Mouse (Mus musculus): ENCODE measurements around the gene Mid1.

The Mid1 gene

DNA sequence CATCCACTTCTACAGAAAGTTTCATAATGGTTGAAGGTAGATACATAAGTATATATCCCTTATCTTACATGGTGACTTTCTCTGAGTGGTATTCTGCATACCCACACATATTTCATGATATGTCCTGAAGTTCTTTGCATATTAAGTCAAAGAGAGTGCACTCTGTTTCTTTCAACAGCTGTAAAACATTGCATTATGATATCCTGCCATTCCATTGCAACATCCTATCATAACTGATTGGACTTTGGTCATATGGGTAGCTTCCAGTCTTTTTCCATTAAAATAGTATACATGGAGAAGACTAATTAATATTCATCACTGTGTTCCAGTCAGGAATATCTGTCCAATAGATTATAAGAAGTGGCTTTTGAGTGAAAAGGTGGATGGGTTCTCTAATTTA, 207.1 kb downstream of the Mid1 start:
- DNase-seq: no peak

- DNase-seq: no peak
Observed at GRCm38 (mm10) chrX:169892631-169893030, 207.6 kb downstream of the Mid1 start.

DNA sequence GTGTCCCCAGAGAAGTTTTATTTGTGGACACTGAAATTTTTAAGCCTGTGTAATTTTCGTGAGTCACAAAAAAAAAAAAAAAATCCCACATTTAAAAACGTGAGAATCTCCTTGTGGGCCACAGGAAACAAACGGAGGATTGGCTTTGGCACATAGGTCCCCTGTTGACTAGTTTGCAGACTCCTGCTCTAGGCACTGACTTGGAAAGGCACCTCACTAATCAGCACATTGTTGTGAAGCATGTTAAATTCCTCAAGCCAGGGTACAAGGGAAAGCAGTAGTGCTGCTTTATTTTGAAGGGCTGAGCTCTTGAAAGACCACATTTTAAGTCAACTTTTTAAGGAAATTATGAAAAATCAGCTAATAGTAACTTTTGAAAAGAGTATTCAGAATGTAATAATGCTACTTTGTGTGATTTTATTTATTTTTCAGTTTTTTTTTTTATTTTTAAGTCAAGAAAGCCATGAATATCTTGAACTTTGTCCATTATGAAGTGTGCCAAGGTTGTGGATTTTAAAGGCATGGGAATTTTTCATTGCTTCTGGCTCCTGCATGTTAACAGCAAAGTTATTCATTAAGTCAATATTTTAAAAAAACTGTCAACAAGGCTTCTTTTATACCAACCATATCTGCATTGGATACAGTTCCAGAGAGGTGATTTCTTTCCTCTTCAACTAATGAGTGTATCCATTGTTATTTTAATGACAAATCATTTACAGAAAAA, 214.4 kb downstream of the Mid1 start:
- DNase-seq: no peak

DNA sequence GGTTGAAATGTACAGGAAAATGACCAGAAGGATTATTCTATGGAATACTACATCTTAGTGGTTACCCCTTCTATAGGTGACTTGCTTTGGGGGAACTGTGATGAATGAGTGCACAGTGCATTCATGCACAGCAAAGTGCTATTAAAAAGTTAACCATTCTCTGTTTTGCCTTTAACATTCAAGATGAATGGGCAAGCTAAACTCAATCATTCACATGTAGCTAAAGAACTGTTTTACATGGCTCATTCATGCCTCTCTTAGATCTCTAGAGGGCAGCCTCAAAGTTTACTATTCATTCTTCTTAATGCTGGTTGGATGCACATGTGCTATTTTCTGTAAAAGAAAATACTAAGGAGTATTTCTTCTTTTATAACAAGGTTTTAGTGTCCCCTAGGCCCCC, 217.9 kb downstream of the Mid1 start:
- DNase-seq: no peak

DNA sequence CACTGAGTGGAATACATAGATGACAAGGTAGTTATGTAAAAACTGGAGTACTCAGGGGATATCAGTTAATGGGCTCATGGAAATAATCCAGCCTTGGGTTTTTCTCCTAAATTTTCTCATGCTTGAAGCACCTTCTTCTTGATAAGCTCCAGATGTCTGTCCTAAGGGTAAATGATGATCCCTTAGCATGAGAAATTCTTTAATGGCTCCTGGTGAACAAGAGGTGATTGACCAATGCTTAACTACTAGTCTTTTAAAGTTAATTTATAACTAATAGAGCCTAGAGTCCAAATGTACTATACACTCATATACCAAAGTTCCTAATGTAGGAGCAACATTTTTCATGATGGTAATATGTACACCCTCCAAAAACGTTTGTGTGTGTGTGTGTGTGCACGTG, 218.7 kb downstream of the Mid1 start:
- DNase-seq: no peak

- DNase-seq: peak; percentile 31
Observed at GRCm38 (mm10) chrX:169906054-169906508, 221.1 kb downstream of the Mid1 start.

DNA sequence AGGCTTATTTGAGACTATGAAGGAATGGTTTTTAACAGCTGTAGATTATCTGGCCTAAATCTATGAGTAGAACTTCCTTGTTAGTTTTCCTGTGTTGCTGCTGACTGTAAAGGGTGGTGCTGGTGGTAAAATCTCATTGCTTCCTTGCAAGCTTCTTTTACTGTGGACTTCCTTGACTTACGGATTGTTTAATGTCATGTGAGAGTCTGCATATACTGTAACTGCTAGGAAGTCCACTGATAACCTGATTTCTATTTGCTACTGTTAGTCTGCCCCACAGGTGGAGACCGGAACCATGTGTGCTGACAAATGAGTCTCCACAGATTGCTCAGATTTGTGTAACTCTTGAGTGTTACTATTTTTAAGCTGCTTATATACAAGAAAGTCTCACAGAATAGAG, 224.9 kb downstream of the Mid1 start:
- DNase-seq: no peak

GRCm38 (mm10) chrX:169915738-169916137, 230.7 kb downstream of the Mid1 start:
- DNase-seq: no peak

- no peak for DNase-seq
Observed at GRCm38 (mm10) chrX:169922541-169922940, 237.5 kb downstream of the Mid1 start.

- DNase-seq: no peak
Observed at GRCm38 (mm10) chrX:169923417-169923816, 238.4 kb downstream of the Mid1 start.

GRCm38 (mm10) chrX:169925600-169925999, 240.6 kb downstream of the Mid1 start:
- no peak for DNase-seq

- peak; percentile 25 for DNase-seq
Observed at GRCm38 (mm10) chrX:169927110-169927817, 242.3 kb downstream of the Mid1 start.

GRCm38 (mm10) chrX:169930868-169931267, 245.9 kb downstream of the Mid1 start:
- DNase-seq: no peak

DNA sequence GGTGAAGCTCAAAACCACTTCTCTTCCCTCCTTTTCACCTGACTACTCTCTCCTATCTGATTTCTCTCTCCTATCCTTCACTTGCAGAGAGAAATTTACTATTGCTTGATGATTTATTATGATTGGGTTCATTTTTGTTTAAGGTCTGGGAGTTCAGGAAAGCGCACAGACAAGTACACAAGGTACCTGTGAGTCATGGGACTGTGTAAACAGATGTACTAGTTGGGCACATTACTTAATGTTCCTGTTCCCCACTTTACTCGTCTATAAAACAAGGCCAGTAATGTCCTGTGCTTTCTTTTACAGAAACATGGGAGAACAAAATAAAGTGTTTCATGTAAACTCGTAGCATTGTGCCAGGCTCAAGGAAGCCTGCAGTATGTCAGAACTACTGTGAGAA, 248.2 kb downstream of the Mid1 start:
- no peak for DNase-seq

DNA sequence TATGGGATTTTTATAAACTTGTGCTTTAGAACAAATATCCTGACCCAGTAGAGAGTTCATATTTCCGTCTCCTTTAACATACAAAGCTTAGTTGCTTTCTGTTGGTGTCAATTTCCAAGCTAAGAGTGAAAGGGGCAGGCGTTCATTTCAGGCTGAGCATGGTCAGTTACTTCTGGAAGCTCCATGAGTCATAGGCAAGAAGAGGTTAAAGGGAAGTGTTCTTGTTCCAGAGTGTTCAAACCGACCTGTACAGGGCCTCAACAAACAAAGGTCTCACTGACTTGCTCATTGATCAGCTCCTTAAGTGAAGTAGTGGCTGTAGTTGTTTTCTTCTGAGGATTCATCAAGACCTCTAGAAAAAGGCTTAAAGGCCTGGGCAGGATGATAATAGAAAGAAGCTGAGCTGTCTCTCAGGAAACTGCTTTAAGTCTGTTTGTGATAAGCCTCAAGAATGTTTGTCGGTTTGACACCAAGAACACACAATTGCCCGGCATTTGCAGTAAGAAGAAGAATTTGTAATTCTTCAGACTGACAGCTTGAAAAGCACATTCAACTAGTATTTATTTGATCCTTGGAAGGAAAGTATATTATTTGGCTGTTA, 252.2 kb downstream of the Mid1 start:
- no peak for DNase-seq

DNA sequence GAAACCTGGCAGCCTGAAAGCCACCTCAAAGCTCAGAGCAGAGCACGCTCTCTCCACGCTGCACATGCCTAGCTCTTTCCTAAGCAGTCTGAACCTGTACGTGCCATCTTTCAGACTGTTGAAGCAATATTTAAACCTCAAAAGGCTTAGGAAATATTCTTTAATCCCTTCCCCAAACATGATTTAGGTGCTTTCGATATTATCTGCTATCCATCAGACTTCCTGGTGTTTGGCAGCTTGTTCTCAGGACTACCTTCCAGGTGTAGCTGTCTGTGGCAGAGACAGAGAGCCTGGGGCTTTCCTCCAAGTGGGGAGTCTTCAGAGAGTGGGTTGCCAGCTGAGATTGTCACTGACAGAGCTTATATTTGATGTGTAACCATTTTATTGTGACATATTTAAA, 255.5 kb downstream of the Mid1 start:
- no peak for DNase-seq

DNA sequence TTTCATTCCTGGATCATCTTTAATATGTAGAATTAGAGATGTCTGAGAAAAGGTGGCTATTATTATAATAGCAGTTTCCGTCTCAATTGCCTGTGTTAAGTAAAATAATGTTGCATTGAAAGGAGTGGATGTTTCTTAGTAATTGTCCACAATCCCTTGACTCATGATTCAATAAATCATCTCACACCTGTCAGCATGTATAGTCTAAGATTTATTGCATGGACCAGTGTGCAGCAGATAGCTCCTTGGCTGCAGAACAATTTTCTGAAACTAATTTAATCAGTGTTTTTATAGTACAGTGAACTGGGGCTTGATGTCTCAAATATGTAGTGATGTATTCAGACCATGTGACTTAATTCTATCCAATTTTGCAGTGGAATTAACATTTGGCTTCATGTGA, 265.6 kb downstream of the Mid1 start:
- DNase-seq: no peak

GRCm38 (mm10) chrX:169969337-169969736, 284.3 kb downstream of the Mid1 start:
- peak; percentile 61 for DNase-seq

- peak; percentile 23 for DNase-seq
Observed at GRCm38 (mm10) chrX:169969765-169970164, 284.8 kb downstream of the Mid1 start.

DNA sequence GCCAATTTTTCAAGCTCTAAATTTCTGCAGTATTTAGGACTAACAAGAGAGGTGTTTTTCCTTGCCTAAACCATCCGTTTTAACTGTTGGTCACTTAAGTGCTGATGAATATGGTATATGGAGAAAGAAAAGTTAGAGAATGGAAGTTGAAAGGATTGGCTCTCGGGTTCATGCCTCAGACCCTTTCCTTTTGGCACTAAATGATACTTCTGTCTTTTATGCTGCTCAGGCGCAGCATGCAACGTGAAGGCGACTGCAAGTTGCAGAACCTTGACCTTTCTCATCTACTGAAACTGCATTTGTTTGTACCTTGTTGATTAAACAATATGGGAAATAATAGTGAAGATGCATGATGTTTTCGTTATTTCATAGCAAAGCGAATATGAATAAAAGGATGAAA, 285.5 kb downstream of the Mid1 start:
- DNase-seq: peak; percentile 7

DNA sequence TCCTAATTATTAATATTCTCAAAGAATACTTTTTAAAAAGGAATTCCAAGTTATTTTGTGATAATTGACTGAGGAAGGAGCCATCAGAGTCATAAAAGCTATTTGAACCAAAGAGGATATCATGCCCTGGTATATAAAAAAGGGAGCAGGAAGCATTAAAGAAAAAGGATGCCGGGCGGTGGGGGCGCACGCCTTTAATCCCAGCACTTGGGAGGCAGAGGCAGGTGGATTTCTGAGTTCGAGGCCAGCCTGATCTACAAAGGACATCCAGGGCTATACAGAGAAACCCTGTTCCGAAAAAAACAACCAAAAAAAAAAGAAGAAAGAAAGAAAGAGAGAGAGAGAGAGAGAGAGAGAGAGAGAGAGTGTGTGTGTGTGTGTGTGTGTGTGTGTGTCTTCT, 286.6 kb downstream of the Mid1 start:
- DNase-seq: peak; percentile 7

DNA sequence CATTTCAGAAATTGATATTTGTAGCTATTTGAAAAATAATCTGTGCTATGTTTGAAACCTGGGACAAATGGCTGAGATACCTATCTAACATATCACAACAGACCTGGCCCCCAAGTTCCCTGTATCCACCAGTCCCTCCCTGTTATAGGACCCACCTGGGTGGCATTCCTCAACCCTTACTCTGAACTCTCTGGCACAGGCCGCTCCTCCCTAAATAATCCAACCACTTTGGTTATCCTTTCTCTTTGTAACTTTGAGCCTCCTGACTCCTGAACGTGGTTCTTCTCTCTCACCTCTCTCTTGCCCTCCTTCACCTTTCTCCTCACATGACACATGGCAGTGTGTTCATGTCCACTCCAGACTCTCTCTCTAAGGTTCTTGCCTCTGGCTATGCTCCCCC, 287.1 kb downstream of the Mid1 start:
- DNase-seq: peak; percentile 6

DNA sequence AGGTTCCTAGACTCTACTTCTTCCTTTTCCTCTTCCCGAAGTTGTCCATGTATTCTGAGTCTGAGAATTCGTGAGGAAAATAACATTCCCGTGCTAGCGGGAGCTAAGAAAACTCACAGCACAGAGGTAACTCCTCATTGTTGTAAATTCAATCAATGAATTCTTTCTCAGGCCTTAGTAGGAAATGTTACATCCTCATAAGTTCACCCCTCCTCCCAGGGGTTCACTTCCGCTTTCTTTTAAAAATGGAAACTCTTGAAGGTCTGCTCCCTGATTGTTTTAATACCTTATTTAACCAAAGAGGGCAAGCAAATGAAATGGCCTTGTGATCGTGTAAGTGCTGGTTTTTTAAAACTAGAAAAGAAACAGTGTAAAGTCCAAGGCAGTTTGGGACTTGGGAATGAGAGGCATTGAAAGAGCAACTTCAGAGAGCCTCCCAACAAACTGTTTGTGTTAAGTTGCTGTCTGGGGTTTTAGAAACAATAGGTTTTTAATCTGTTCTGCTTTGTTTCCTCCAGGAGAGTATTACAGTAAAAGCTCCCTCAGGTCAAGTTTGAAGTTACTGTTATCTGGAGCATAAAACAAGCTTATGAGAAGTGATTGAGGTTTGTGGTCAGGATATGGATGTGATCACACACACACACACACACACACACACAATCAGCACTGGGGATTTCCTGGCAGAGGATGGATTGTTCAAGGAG, 287.9 kb downstream of the Mid1 start:
- DNase-seq: peak; percentile 5

Measured in cerebellum, adult 9-11 months (tissue).